Mouse (Mus musculus) right cerebral cortex, adult 18-20 months (tissue): Measurements from ENCODE around the gene Astn1.

Experiments
- DNase-seq: peaks from one replicate; pipeline ENCODE4 v3.0.0; 2022; ENCODE audit warnings: mixed read lengths

Astn1 gene

DNA sequence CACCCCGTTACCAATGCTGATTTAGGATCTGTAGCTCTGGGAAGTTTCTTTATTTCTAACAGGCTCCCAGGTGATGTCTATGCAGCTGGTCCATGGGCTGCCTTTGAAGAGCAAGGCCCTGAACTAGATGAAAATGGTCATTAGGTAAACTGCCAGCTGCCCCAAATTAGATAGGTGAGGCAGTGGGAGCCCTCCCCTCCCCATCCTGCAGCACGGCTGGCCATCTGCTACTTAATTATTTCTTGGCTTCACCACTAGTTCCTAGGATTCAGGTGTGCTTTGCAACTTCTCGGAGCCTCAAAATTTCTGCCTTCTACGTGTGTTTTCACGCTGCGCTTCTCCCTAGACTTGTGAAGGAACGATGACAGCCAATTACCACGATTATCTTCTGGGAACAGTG lies 59.4 kb downstream of the Astn1 start:
- no peak for DNase-seq

DNA sequence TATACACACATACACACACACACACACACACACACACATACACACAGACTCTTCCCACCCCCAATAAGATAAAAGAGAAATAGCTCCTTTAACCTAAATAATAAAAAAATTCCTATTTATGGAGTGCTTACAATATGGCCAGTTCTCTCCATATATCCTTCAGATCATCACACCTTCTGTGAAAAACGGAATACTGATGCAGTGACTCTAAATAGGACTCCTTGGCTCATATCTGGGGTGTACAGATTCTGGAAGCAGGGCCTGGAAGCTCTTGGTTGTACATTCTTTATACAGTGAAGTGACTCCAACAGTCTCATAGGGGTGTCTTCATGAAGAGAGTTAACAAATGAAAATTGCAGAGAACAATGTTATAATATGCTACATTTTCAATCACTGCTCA lies 60.7 kb downstream of the Astn1 start:
- DNase-seq: peak; percentile 16

GRCm38 (mm10) chr1:158446071-158446470 lies 84.0 kb downstream of the Astn1 start:
- no peak for DNase-seq

DNA sequence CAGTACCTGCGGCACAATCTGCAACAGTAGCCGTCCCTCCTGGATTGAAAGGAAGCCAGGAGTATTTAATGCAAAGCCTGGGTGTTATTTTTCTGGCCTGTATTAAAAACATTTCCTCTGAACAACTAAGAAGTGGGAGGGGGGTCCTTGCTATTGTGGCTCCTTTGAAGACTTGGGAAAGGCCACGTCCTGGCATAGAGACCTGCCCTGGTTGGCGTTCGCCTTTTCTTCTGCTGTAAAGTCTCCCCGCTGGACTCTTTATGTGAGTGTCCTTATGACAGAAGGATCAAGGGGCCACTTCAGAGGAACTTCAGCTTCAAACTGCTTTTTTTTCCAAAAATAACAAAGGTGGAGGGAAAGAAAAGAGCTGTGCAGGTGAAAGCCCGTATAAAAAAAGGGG lies 85.9 kb downstream of the Astn1 start:
- DNase-seq: no peak

- no peak for DNase-seq
Observed at GRCm38 (mm10) chr1:158452675-158453074, 90.6 kb downstream of the Astn1 start.

DNA sequence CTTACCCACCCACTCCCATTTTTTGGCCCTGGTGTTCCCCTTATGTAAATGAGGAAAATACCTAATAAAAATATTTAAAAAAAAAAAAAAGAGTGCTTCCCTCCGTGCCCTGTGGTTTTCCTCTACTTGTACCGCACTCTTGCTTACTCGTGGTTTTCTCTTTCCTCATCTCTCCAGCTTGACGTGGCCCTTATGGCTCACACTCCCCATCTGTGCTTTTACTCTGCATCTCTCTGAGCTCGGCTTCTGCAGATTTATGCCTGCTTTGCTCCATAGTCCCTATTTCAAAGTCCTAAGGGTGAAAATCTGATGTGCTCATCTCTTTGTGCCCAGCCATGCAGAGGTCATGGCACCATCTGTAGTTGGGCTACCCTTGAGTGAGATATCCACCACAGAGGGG lies 91.5 kb downstream of the Astn1 start:
- peak; percentile 14 for DNase-seq

DNA sequence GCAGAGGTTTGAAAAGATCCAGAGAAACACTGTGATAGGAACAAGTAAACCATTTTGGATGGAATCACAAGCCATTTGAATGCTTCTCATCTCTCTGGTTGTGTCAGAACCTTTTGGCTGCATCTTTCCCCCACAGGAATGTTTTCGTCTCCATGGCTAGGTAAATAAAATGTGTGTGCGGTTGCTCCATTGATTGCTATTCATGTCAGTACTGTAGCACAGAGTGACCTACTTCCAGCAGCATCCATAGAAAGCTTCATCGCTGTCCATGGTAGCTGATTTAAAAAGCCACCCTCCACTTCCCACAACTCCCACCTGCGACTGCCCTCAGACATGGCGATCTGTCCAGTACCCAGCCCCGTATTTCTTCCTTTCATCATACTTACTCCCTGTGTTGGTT lies 101.9 kb downstream of the Astn1 start:
- DNase-seq: no peak

DNA sequence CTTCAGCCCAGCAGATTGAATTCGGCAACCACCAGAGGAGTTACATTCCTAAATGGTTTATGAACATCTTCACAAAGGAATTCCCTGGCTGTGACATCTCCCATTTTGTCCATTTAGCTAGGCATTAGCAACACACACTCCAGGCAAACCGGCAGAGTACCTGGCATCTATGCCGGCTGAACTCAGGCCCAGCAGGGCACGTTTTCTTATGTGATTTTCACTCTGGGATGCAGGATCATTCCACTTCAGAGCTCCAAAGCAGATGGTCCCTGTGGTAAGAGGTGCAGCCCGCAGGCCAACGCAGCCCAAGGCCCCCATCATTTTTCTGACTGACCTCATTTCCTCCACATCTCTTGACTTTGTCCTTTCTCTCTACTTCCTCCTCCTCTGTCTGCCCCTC lies 103.2 kb downstream of the Astn1 start:
- no peak for DNase-seq

- no peak for DNase-seq
Observed at GRCm38 (mm10) chr1:158477841-158478240, 115.8 kb downstream of the Astn1 start.

GRCm38 (mm10) chr1:158480285-158480684 lies 118.2 kb downstream of the Astn1 start:
- DNase-seq: no peak

DNA sequence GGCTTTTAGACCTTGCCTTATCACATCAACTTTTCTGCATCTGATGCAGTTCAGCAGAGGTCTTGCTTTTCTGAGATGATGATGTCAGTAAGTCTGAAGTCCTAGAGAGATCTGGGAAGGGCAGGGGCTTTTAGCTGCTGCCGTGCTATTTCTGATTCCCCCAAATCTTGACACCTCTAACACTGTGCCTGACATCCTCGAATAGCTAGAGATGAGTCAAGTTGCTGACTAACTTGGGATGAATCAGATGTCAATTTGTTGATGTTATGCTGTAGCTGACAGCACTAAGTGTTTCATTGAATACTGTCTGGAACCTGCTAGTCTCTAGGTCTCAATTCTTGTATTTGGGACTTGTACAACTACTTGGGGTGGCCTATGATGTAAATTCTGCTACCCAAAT lies 121.7 kb downstream of the Astn1 start:
- DNase-seq: peak; percentile 21

DNA sequence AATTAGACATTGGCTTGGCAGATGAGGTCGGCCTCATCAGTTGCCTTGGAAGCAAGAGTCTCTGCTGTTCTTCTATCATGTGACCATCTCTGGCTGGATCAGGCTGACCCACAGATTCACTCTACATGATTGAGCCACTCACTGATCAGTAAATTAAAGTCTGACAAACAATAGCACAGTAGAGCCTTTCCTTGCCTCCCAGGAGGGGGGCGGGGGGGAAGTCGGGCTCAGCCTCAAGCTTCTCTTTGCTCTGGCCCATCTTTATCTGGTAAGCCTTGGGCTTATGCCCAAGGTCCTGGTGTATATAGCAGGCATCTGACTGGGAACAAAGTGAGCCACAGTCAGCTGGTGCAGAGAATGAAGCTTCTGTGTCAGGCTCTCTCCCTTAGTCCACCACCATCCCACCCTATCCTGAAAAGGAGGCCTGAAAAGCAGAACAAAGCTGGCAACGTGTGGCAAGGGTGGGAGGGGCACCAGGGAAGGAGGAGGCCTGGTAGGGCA lies 127.5 kb downstream of the Astn1 start:
- no peak for DNase-seq

DNA sequence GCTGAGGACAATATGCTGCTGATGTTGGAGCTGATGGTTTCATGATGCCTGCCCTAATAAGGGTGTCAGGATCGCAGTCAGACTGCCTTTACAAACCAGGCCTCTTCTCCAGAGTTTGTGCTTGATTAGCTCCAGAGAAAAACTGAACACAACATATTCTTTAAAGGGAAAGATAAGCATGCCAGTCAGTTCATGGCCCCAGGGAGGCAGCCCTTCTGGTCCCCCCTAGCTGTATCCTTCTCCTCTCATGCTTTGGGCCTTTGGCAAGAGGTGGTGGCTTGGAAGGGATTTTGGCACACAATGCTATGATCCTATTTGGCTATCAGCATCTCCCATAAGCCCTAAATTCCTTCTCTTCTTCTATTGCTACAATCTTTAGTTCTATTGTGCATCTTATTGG lies 128.1 kb downstream of the Astn1 start:
- DNase-seq: no peak

DNA sequence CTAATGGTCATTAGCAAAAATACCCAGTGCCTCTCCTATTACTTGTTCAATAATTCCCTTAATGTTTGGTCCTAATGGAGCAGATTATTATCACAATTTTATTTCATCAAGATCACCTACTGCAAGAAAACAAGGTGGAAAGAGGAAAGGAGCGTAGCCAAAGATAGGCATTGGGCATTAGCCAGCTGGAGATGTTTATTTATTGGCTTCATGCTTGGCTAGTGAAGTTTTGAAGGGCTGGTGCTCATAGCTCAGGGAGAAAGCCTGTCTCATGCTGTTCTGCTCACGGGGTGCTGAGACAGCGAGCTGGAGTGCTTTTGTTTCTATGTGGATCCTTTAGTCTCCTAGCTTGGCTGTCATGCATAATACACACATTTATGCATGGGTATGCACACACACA lies 131.2 kb downstream of the Astn1 start:
- no peak for DNase-seq

- DNase-seq: no peak
Observed at GRCm38 (mm10) chr1:158500140-158500539, 138.1 kb downstream of the Astn1 start.

DNA sequence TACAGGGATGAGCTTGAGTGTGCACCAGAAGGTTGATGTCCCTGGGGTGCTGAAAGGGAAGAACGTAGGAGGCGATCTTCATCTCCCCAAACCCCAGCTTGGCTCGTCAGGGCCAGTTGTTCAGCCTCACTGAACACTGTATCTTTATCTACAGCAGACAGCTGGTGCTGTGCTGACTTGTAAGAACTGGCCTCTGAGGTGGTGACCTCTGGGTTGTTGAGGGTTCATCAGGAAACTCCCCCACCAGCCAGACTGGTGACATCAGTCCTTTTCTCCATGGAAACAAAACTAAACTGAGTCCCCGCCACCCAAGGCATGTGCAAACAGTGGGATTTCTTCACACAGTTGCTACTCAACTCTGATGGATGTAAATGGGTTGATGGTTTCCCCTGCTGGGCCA lies 138.9 kb downstream of the Astn1 start:
- no peak for DNase-seq

DNA sequence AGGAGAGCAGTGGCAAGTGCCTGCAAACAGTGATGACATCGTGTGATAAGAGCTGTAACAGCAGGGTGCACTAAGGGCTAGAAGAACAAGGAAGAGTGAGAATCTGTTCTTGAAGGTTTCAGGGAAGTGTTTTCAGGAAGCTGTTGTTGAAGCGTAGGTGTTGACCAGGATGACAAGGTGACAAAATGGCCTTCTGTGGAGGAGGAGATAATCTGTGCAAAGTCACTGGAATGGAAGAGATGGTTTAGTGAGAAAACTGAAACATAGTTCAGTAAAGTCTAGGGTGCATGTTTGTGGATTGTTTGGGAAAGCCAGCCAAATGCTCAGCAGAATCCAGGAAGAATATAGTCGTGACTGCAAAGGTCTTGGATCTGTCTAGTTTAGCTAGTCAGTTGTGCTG lies 145.5 kb downstream of the Astn1 start:
- DNase-seq: peak; percentile 51

GRCm38 (mm10) chr1:158509112-158509855 lies 147.2 kb downstream of the Astn1 start:
- peak; percentile 58 for DNase-seq

DNA sequence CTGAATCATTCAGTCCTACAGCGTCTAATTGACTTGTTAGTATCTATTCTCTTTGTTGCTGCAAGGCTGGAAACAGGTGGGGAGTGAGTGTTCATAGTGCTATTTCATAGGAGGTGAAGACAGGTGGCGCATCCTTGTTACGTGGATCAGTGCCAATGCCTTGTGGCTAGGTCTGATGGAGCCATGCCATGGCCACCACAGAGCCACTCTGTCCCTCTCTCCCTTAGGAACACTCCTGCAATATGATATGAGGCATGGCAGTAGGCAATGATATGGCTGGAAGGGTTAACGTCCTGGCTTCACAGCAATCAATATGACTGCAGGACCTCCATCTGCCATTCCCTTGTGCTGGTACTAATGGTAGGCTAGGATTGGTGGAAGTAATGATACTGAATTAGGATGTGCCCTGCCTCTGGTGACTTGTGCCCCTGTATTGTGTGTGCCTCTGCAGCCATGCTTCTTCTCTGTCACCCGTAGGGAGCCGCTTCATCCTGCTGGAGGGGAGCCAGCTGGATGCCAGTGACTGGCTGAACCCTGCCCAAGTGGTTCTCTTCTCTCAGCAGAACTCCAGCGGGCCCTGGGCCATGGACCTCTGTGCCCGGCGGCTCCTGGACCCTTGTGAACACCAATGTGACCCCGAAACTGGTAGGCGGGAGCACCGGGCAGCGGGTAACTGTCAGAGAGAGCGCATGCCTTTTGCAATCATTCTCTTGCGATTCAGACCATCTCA lies 148.6 kb downstream of the Astn1 start:
- DNase-seq: no peak

DNA sequence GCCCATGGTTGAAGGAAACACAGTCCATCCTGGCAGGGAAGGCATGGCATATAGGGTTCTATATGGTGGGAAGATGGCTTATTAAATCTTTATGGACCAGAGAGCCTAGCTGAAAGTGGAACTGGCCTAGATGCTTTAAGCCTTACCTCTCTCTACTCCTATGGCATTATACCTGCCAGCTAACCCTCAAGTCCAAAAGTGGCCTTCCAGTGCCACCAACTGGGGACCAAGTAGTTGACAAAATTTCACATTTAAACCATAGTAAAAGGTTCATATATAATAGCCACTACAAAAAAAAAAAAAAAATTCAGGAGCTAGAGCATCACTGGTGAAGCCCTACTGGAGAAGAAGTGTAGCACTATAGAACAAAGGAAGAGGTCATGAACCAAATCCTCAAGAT lies 150.0 kb downstream of the Astn1 start:
- DNase-seq: no peak

DNA sequence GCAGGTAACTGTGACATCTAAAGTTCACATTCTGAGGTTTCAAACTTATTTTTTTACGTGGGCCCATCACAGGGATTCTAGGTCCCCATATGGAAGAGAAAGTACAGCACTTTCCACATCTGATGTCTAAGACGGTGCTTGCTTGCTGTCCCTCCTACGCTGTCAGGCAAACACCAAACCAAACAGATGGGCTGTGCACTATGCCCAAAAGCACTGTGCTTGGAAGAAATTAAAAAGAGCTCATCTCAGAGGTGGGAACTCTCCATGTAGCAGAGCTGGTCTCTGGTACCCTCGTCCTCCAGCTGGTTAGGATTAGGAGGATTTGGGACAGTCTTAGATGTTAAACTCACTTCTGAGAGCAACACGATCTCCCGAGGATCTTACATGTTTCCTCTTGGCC lies 150.6 kb downstream of the Astn1 start:
- DNase-seq: peak; percentile 85

DNA sequence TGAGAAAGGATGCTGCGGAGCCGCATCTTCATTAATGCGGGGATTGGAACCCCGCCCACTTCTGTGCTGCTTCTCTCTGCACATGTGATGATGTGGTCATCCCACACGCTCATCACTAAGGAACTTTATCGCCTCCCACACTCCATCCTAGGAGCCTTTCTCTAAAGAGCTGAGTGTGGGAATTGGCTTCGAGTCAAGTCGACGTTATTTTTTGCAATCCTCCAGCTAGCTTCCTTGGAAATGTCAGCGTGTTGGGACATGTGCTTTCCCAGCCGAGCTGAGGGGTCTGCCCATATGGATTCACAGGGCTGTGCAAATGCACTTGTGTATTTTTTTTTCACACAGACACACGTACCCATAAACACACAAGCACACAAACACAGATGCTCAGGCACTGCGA lies 151.5 kb downstream of the Astn1 start:
- peak; percentile 92 for DNase-seq

- DNase-seq: no peak
Observed at GRCm38 (mm10) chr1:158516558-158516957, 154.5 kb downstream of the Astn1 start.

DNA sequence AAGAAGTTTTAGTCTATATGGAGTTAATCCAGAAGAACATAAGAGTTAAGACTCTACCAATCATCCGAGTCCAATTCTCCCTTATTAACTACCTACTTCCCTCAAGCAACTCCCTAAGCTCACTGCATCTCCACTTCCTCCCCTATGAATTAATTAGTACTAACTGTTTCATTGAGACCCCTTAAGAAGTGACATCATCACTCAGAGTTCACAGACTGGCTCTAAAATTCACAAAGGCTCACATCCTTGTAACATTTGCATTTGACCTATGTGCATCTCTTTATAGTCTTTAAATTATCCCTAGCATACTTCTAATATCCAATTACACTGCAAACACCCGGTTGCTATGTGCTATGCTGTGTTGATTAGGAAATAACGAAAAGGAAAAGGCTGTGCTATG lies 174.1 kb downstream of the Astn1 start:
- DNase-seq: no peak
